Mouse (Mus musculus) thymus, adult 2 months (tissue): Measurements from ENCODE around the gene Rgs4.

Experiments
- CTCF ChIP-seq: fragments of 200-500 bp; IDR thresholded peaks from 2 replicates; pipeline ENCODE4 v1.5.1; 2012; ENCODE audit warnings: mild to moderate bottlenecking, control low read depth, low read length, moderate library complexity, borderline replicate concordance; ENCODE audit not compliant: control insufficient read depth, poor library complexity, insufficient read depth; ENCODE audit errors: extremely low read depth
- POLR2A ChIP-seq: fragments of 200-500 bp; IDR thresholded peaks from 2 replicates; pipeline ENCODE4 v1.6.1; 2012; ENCODE audit warnings: mild to moderate bottlenecking, low read length, control low read depth, moderate library complexity; ENCODE audit not compliant: control insufficient read depth, poor library complexity, insufficient read depth; ENCODE audit errors: extremely low read depth

DNA sequence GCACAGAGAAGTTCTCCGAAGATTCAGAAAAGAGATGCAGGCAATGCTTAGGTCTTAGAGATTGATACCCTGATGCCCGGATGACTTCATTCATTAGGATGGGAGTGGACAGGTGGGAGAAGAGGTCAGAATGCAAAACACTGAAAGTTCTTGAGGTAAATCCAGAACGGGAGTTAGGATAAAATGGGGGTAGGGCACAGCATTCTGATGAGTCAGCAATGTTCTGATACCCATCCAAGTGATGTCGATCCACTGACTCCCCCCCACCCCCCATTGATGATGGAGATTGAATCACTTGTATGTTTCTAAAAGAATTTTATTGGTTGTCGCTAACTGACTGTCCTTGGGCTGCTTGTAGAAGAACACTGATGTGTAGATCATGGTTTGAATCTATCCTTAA, 45.0 kb upstream of the Rgs4 start:
- TF ChIP-seq POLR2A = no peak
- TF ChIP-seq CTCF = no peak
